Mouse (Mus musculus) fibroblast of lung, adult 2 months (primary cell): ENCODE measurements around the gene Mast4.

Experiments used
- DNase-seq: peaks from one replicate; pipeline ENCODE4 v3.0.0-alpha.2; 2011; ENCODE audit warnings: low read depth

Gene Mast4

GRCm38 (mm10) chr13:102862397-102862796, 471.9 kb downstream of the Mast4 start:
- DNase-seq, result no peak

GRCm38 (mm10) chr13:102860733-102861132, 473.6 kb downstream of the Mast4 start:
- DNase-seq, result no peak

- DNase-seq, result no peak
These were observed 474.2 kb downstream of the Mast4 start for GRCm38 (mm10) chr13:102860135-102860534.

- no peak for DNase-seq
These were observed 476.8 kb downstream of the Mast4 start for GRCm38 (mm10) chr13:102857539-102857838.

GRCm38 (mm10) chr13:102856821-102857538, 477.3 kb downstream of the Mast4 start:
- DNase-seq, result no peak

GRCm38 (mm10) chr13:102852865-102853264, 481.4 kb downstream of the Mast4 start:
- no peak for DNase-seq

- no peak for DNase-seq
These were observed 483.0 kb downstream of the Mast4 start for GRCm38 (mm10) chr13:102851253-102851652.

- DNase-seq, result no peak
These were observed 483.7 kb downstream of the Mast4 start for GRCm38 (mm10) chr13:102850594-102850993.

GRCm38 (mm10) chr13:102849068-102849467, 485.2 kb downstream of the Mast4 start:
- peak; percentile 42 for DNase-seq

- no peak for DNase-seq
These were observed 487.8 kb downstream of the Mast4 start for GRCm38 (mm10) chr13:102846473-102846872.

- no peak for DNase-seq
These were observed 491.6 kb downstream of the Mast4 start for GRCm38 (mm10) chr13:102842715-102843114.

GRCm38 (mm10) chr13:102842237-102842636, 492.1 kb downstream of the Mast4 start:
- DNase-seq, result no peak

- DNase-seq, result no peak
These were observed 494.4 kb downstream of the Mast4 start for GRCm38 (mm10) chr13:102839741-102840482.

GRCm38 (mm10) chr13:102837427-102837826, 496.9 kb downstream of the Mast4 start:
- no peak for DNase-seq

- no peak for DNase-seq
These were observed 499.0 kb downstream of the Mast4 start for GRCm38 (mm10) chr13:102835336-102835735.

GRCm38 (mm10) chr13:102818287-102818686, 516.0 kb downstream of the Mast4 start:
- DNase-seq, result no peak

- DNase-seq, result no peak
These were observed 517.6 kb downstream of the Mast4 start for GRCm38 (mm10) chr13:102816689-102817088.

GRCm38 (mm10) chr13:102815158-102815557, 519.1 kb downstream of the Mast4 start:
- no peak for DNase-seq

GRCm38 (mm10) chr13:102811129-102811832, 523.0 kb downstream of the Mast4 start:
- DNase-seq, result peak; percentile 7

GRCm38 (mm10) chr13:102806652-102807051, 527.6 kb downstream of the Mast4 start:
- DNase-seq, result no peak

- DNase-seq, result no peak
These were observed 529.1 kb downstream of the Mast4 start for GRCm38 (mm10) chr13:102805190-102805589.

GRCm38 (mm10) chr13:102803206-102803605, 531.1 kb downstream of the Mast4 start:
- no peak for DNase-seq

- DNase-seq, result no peak
These were observed 542.1 kb downstream of the Mast4 start for GRCm38 (mm10) chr13:102792157-102792556.
